Comparison of ENCODE assay signal across 8 mouse cellular contexts in genomic region chr11:34010133-34010858, GRCm38 (mm10). TPM values are rescaled to one million over a fixed set of nuclear protein-coding genes. Genes with fewer than 3 reads are reported as not detected.
A peak's percentile ranks its signal among the peaks of the same experiment; 100 is the strongest.
DNase-seq lines count a peak whose midpoint lies in the region; ATAC-seq lines count a peak whose summit lies in the region.

No protein-coding gene starts in this region.

- H3K27me3 ChIP-seq in intestine, embryonic 15.5 days (replicated peaks): no peaks in the 10 kb centered on the region
- no peaks in the 10 kb centered on the region for H3K27me3 ChIP-seq in megakaryocyte, embryonic 14.5 days (replicated peaks)

- 67% methylated on average over 7 of the region's 7 CpGs for WGBS in intestine, embryonic 15.5 days

- peak overlapping the region; percentile 64 for H3K27ac ChIP-seq in intestine, embryonic 15.5 days

- no peaks in the 10 kb centered on the region for H3K9me3 ChIP-seq in intestine, embryonic 15.5 days
- no peaks in the 10 kb centered on the region for H3K9me3 ChIP-seq in megakaryocyte, embryonic 14.5 days

- H3K4me2 ChIP-seq in intestine, embryonic 15.5 days (replicated peaks): no peak overlapping the region

- DNase-seq in adrenal gland, postnatal 14 days: peak; percentile 7
- DNase-seq in adrenal gland, adult 18-20 months (ENCODE audit: low spot score in 2 of 2): no peak
- DNase-seq in CD8-positive naive resting alpha-beta T cell, adult 2 months (ENCODE audit: low read depth in 2 of 2, low spot score in 2 of 2): peak; percentile 48 to 54
- DNase-seq in frontal cortex, postnatal 14 days (ENCODE audit: low spot score in 2 of 2): no peak
- DNase-seq in ovary, adult 18-20 months (ENCODE audit: low spot score): no peak
- no peak for DNase-seq in layer of hippocampus, adult 18-20 months (ENCODE audit: low spot score in 2 of 2)

- no peak overlapping the region for H3K4me3 ChIP-seq in intestine, embryonic 15.5 days (replicated peaks)
- peak overlapping the region; percentile 87 for H3K4me3 ChIP-seq in megakaryocyte, embryonic 14.5 days (replicated peaks)

- no peaks in the 10 kb centered on the region for H3K36me3 ChIP-seq in intestine, embryonic 15.5 days
- no peaks in the 10 kb centered on the region for H3K36me3 ChIP-seq in megakaryocyte, embryonic 14.5 days (replicated peaks; ENCODE audit: low read length)

- H3K9ac ChIP-seq in intestine, embryonic 15.5 days: no peak overlapping the region

- peaks cover 10% of the 10 kb centered on the region; the same call in 1 of the 2 replicates for H3K4me1 ChIP-seq in intestine, embryonic 15.5 days (replicated peaks)
- H3K4me1 ChIP-seq in megakaryocyte, embryonic 14.5 days: peaks cover 76% of the 10 kb centered on the region

- ATAC-seq in intestine, embryonic 15.5 days: no peak; the same call in 1 of the 2 replicates

RNA-seq across cellular contexts. Expression of gene Kcnip1, which starts 17.3 kb away (rescaled TPM):
- 5.1 and 5.4 TPM in 2 replicates for total RNA-seq in adrenal gland, postnatal 14 days (2021)
- 1 to 10 TPM; 1.9 to 4.9 TPM for total RNA-seq in adrenal gland, adult 18-20 months (2021)
- polyA plus RNA-seq in intestine, embryonic 15.5 days (2015; fragmentation: Nextera tagmentation; extraction: Ambion mirVana): 8.8 and 10.2 TPM in 2 replicates
- not detected in 2 replicates for polyA plus RNA-seq in megakaryocyte, embryonic 14.5 days (2012; ENCODE audit: insufficient read depth, low replicate concordance)
- 10 to 100 TPM; 20.3 to 24.2 TPM for total RNA-seq in layer of hippocampus, adult 18-20 months (2021)

RNA-seq across cellular contexts. Expression of gene Lcp2, which starts 36.4 kb away (rescaled TPM):
- 2.0 and 7.8 TPM in 2 replicates for total RNA-seq in adrenal gland, postnatal 14 days (2021)
- total RNA-seq in adrenal gland, adult 18-20 months (2021): 1 to 10 TPM; 2.4 to 3.6 TPM
- polyA plus RNA-seq in intestine, embryonic 15.5 days (2015; fragmentation: Nextera tagmentation; extraction: Ambion mirVana): 3.6 and 3.7 TPM in 2 replicates
- polyA plus RNA-seq in megakaryocyte, embryonic 14.5 days (2012; ENCODE audit: insufficient read depth, low replicate concordance): 68.0 and 131 TPM in 2 replicates
- 1 to 10 TPM; 2.9 to 3.7 TPM for total RNA-seq in layer of hippocampus, adult 18-20 months (2021)

RNA-seq across cellular contexts. Expression of gene Kcnmb1, which starts 47.5 kb away (rescaled TPM):
- 0.11 and 0.38 TPM in 2 replicates for total RNA-seq in adrenal gland, postnatal 14 days (2021)
- total RNA-seq in adrenal gland, adult 18-20 months (2021): under 1 TPM; 0.10 to 0.17 TPM
- 1.8 and 2.0 TPM in 2 replicates for polyA plus RNA-seq in intestine, embryonic 15.5 days (2015; fragmentation: Nextera tagmentation; extraction: Ambion mirVana)
- not detected in 2 replicates for polyA plus RNA-seq in megakaryocyte, embryonic 14.5 days (2012; ENCODE audit: insufficient read depth, low replicate concordance)
- total RNA-seq in layer of hippocampus, adult 18-20 months (2021): under 1 TPM; 0.27 to 0.28 TPM

Comparison
In these comparisons a context has a peak if more than half of its experiments do, and no peak if none do; other contexts are left out.
1. DNase-seq: peak in adrenal gland, postnatal 14 days (single experiment) and CD8-positive naive resting alpha-beta T cell, adult 2 months (2 of 2); none in adrenal gland, adult 18-20 months (0 of 2), frontal cortex, postnatal 14 days (0 of 2), ovary, adult 18-20 months (single experiment) and layer of hippocampus, adult 18-20 months (0 of 2).